Mouse (Mus musculus) frontal cortex, postnatal 36 days (tissue): ENCODE measurements around the gene Dock1.

Source experiments
- DNase-seq, 2 experiments: peaks; one replicate each; pipeline ENCODE4 v3.0.0; 2022; ENCODE audit warnings: low spot score in 2 of 2

The Dock1 gene

GRCm38 (mm10) chr7:134670312-134671002 is at the start of gene Dock1:
Gene Dock1, plus strand, starts transcription at chr7:134670654.
- peak; percentile 38 to 41 for DNase-seq

GRCm38 (mm10) chr7:134627906-134628305 is 42.5 kb upstream of the Dock1 start:
- no peak for DNase-seq

DNA sequence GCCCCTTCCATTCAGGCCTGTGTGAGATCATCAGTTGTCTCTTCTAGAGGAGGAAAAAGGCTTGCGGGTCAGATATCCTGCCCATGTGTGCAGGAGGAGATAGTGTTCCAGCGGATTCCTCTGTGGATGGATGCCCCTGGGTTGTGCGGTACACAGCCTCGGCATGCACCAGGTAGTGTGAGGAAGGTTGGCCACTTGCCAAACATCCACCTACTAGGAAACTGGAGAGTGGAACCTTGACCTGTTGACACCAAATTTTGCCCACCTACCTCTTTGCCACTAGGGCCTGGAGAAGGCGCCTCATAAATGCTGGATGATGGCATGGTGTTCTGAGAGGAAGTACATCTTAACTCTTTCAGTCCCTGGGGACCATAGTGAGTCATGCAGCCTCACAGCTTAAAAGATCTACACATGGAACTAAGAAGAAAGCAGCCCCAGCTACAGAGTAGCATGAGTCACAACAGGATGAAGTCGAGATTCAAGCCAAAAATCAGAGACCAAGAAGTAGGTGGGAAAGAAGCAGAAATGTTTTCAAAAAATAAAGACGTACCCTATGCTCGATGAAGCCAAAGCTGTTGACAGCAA is 20.1 kb upstream of the Dock1 start:
- no peak for DNase-seq

- no peak for DNase-seq
Observed at GRCm38 (mm10) chr7:134651071-134651470, 19.4 kb upstream of the Dock1 start.

DNA sequence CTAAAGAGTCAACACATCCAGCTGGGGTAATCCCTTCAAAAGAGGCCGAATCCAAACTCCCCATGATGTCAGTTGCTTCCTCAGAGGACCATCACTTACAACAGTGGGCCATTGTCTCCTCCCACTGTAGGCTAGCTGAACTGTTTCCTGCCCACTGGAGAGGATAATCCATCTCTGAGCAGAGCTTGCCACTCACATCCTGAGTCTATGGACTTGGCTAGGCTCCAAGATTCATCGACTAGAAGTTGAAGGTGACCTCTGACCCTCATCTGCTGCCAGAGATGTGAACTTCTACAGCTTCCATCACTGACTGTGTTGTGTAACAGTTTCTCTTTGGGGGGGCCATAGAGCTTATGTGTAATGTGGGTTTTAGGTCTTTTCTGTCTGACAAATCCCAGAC is 7.2 kb upstream of the Dock1 start:
- no peak for DNase-seq

DNA sequence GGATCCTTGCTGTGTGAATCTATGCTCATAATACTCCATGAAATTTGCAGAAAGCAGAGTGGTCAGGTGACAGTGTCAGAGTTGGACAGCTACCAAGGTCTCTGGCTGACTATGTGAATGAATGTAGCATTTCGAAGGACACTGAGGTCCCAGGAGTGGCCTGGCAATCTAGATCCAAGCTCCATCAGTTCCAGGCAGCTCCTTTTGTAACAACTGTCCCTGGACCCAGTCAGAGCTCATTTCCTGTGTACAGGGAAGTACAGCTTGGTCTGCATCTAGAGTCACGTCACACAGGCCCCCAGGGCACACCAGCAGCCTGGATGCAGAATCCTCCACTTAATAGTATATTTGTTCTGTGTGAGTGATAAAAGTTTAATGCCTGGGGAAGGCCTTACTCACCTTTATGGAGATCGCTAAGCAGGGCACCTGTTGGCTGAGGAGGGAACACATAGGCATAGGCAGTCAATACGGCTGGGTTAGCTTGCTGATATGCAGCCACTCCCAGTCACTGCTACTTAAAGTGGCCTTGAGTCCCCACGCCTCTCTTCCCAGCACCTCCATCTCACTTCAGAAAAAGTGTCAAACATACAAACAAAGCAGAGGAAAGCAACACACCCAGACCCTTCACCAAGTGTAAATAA is 4.7 kb upstream of the Dock1 start:
- DNase-seq: no peak

GRCm38 (mm10) chr7:134667271-134667702 is 3.2 kb upstream of the Dock1 start:
- no peak for DNase-seq

GRCm38 (mm10) chr7:134669474-134670311 is 761 bp upstream of the Dock1 start:
- DNase-seq: no peak

DNA sequence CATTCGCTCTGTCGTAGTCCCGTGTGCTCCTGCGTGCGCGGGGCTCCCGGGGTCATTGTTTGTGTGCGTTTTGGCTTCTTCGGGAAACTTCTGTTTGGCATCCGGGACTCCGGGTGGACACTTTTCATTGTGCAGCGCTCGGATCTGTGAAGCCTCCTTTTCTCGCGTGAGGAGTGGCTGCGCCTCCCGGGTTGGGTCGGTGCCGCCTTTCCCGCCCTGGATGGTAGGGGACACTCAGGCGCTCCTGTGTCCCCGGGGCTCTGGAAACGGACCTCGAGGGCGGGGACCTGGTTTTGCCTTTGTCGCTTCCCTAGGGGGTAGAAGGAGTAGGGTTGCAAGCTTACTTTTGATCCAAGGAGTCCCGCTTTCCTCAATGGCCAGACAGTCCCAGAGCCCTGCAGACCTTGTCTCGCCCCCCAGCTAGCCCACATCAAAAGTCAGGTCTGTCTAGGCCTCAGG is 578 bp downstream of the Dock1 start:
- DNase-seq: no peak

DNA sequence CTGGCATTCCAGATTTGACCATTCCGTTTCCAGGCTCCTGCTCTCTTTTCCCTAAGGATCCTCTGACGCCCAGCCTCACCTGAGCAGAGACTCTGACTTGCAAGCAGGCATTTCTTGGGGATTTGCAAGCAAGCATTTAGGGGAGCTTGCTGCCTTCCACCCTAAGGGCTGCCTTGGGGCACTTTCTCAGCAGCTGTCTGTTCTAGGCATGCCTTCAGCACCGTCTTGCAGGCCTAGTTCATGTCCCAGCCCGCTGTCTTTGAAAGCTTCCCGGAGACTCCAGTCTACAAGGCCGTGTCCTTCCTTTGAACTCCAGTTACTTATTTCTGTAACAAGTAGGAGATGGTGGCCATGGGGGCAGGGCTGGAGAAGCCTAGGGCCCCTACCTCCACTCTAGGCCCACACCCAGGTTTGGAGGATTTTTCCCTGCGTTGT is 1.0 kb downstream of the Dock1 start:
- no peak for DNase-seq

DNA sequence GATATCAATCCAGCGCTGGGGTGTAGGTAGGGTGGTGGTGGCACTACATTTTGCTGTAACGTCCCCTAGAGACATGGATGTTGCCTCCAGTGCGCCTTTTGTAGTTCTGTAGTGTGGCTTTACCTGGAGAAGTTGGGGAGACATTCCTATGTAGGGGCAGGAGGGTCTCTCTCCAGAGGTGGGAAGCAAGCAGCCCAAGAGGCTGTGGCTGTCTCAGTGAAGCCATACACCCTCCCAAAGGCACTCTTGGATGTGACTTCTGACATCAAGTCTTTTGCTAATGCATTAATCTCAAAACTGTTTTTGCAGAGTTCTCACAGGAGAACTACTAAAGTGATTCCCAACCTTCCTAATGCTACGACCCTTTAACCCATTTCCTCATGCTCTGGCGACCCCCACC is 2.7 kb downstream of the Dock1 start:
- DNase-seq: no peak

GRCm38 (mm10) chr7:134673952-134674351 is 3.5 kb downstream of the Dock1 start:
- DNase-seq: no peak

DNA sequence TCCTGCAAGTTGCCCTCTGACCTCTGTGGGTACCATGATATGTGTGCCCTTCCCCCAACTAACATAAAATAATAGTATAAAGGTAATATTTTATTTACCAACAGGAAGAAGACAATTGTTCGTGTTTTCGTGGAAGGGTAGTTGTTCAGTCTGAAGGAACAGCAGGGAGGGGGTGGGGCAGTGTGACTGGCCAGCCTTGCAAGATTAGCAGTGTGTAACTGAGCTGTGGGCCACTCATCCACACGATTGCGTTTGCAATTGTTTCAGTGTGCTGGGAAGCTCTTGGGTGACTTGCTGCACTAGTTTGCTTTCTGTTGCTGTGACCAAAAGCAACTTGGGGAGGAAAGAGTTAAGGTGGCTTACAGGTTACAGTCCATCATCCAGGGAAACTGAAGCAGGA is 7.4 kb downstream of the Dock1 start:
- DNase-seq: no peak

DNA sequence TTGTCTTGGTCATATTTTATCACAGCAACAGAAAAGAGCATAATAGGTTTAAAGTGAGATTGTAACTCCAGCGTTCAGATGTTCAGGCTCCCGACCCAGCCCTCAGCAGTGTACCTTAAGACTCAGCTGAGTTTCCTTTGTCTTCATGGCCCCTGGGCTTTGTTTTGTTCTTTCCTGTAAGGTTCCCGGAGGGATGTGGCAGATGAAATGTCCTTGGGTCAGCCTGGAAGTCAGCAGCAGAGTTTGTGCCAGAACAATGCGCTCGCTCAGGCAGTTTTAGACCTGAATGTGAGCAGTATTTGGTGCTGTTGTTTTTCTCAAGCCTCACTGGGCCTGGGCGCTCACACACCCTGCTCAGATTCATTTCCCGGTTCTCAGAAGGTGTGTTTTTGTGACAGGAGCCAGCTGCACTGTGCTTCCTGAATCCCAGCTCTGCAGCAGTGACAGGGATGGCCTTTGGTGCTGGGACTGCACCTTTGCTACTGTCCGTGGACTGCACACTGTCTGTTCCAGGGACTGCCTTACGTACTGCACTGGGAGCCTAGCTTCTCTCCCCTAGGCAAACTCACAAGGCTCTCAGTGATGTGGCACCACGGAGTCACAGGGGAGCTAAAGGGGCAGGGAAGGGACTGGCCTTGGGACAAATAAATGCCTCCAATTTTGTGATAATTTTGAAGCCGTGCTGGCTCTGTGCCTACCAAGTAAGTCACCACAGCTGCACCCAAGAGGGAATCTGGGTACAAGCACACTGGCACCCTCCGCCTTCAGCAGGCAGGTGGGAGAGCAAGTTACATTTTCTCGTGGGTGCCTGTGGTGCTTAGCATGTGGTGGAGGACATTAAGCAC is 9.1 kb downstream of the Dock1 start:
- DNase-seq: no peak

DNA sequence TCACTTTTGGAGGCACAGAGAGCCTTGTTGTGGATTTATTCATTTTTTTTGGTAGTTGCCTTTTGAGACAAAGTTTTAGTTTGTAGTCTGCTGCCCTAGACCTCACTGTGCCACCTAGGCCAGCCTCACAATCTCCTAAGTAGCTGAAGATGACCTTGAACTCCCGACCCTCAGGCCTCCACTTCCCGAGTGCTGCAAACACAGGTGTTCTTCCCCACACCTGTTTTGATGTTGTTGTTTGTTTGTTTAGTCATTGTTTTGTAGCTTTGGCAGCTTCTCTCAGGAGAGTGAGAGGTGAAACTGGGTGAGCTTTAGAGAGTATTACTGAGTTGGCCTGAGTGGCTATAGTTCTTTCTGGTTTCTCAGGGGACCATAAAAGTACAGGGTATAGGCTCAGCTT is 9.7 kb downstream of the Dock1 start:
- no peak for DNase-seq

DNA sequence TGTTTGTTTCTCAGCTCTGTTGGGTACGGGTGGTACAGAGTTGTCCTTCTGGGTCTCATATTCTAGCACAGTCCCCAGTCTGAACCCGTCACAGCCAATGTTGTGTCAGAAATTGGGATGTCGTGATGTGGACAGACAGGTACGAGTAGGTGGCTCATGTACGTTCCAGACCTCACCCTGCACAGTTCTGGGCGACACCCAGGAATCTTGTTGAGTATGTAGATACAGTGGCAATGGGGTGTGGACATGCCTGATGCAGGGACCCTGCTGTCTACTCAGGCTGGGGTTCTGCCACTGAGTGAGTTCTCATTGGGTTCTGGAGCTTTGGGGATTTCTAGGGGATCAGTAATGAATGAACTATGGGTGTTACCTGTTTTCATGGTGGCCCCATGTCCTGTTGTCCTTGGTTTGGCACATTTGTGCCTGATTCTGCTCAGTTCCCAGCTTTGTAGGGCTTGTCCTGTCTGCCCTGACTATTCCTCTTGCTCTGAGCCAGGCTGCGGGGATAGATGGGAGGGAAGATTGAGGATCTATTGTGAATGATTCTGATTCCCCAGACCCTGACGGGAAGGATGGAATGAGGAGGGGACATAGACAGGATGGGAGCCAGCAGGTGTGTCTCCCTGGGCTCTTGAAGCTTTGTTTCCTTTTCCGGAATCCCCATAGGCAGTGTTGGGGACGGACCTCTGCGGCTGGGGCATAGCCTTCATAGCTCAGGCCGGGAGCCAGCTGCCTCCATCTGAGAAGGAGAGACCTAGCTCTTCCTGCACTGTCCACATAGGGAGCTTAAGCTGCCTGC is 11.5 kb downstream of the Dock1 start:
- no peak for DNase-seq

GRCm38 (mm10) chr7:134688332-134688731 is 17.9 kb downstream of the Dock1 start:
- no peak for DNase-seq

- no peak for DNase-seq
Observed at GRCm38 (mm10) chr7:134690118-134690517, 19.7 kb downstream of the Dock1 start.

DNA sequence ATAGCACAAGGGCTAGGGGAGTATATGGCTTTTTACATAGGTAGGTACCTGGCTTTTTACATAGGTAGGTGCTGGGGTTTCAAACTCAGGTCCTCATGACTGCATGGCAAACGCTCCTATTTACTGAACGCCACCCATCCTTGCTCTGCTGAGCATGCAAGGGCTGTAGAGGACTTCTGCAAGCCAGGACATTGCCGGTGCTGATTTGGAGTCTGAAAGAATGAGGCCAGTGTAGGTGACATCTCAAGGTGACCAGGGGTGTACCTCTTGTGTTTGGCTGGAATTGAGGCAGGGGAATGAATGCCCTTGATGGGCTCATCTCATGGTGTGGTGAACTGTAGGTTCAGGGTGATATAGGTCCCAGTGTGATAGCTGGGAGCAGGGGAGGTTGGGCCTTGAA is 20.4 kb downstream of the Dock1 start:
- no peak for DNase-seq

- DNase-seq: no peak
Observed at GRCm38 (mm10) chr7:134693325-134693724, 22.9 kb downstream of the Dock1 start.
